Mouse (Mus musculus) midbrain, embryonic 16.5 days (tissue): ENCODE results near the gene Usp6nl. TPM values are rescaled to one million over a fixed set of nuclear protein-coding genes. Genes with fewer than 3 reads are reported as not detected.

Source experiments
- ATAC-seq: fragments of 200-750 bp; cut with Nextera tagmentation; 2 replicates; pipeline ENCODE4 v1.8.0; 2017; ENCODE audit warnings: moderate TSS enrichment
- H3K27ac ChIP-seq: fragments of 300-500 bp; sonication (generic); 2 replicates; pipeline ENCODE4 v1.5.1; 2014; ENCODE audit warnings: mild to moderate bottlenecking, low read length, mixed read lengths
- H3K27me3 ChIP-seq: fragments of 300-500 bp; sonication (generic); 2 replicates; pipeline ENCODE4 v1.6.1; 2014; ENCODE audit warnings: low read depth, low read length, mixed read lengths; ENCODE audit not compliant: control insufficient read depth, insufficient read depth
- H3K36me3 ChIP-seq: fragments of 300-500 bp; sonication (generic); 2 replicates; pipeline ENCODE4 v1.6.1; 2014; ENCODE audit warnings: mild to moderate bottlenecking, low read length, moderate library complexity, mixed read lengths; ENCODE audit not compliant: control insufficient read depth, insufficient read depth
- H3K4me1 ChIP-seq: fragments of 300-500 bp; sonication (generic); 2 replicates; pipeline ENCODE4 v1.6.1; 2014; ENCODE audit warnings: mild to moderate bottlenecking, low read length, mixed read lengths; ENCODE audit not compliant: control insufficient read depth, insufficient read depth
- H3K4me2 ChIP-seq: fragments of 300-500 bp; sonication (generic); 2 replicates; pipeline ENCODE4 v1.6.1; 2014; ENCODE audit warnings: mild to moderate bottlenecking, low read length, mixed read lengths
- H3K4me3 ChIP-seq: fragments of 300-500 bp; sonication (generic); 2 replicates; pipeline ENCODE4 v1.5.1; 2014; ENCODE audit warnings: low read depth, mild to moderate bottlenecking, low read length, moderate library complexity, mixed read lengths
- H3K9ac ChIP-seq: fragments of 300-500 bp; sonication (generic); 2 replicates; pipeline ENCODE4 v1.6.1; 2014; ENCODE audit warnings: low read depth, low read length, mixed read lengths
- H3K9me3 ChIP-seq: fragments of 300-500 bp; sonication (generic); replicated peaks from 2 replicates; pipeline ENCODE4 v1.6.1; 2014; ENCODE audit warnings: mild to moderate bottlenecking, low read length, mixed read lengths; ENCODE audit not compliant: control insufficient read depth, poor library complexity, severe bottlenecking
- WGBS: fragments of 180-500 bp; shearing (Covaris S2); extraction: QIAGEN DNeasy Blood & Tissue Kit; methylation state at CpG from one replicate; pipeline ENCODE4 v1.1.7; 2014; 5-methylcytosine and 5-hydroxymethylcytosine counted together
- polyA plus RNA-seq: library from polyadenylated mRNA; unstranded; fragments of >200 nt; fragmentation: Nextera tagmentation; extraction: Ambion mirVana; gene quantifications from 2 replicates; pipeline ENCODE4 v1.2.1, GENCODE M21; 2015

Usp6nl gene
- polyA plus RNA-seq, 1 experiment from 2014 or later = 6.2 TPM

DNA sequence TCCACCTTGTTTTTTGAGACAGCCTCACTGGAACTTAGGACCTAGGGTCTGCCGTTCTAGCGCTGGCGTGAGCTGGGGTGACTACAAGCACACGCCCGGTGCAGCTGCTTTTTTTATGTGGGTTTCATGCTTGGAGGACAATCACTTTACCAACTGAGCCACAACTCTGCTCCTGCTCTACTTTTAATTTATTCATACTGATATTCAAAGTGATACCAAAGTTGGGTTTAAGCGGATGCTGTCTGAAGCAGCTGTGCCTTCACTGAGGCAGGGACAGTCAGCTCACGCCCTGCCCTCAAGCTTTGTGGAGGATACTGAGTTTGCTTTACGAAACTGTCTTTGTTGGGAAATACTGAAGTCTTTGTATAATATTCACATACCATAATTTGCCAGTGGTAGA lies 53.6 kb downstream of the Usp6nl start:
- WGBS = 89% methylated on average over 8 of the region's 8 CpGs
- ATAC-seq = no peak

DNA sequence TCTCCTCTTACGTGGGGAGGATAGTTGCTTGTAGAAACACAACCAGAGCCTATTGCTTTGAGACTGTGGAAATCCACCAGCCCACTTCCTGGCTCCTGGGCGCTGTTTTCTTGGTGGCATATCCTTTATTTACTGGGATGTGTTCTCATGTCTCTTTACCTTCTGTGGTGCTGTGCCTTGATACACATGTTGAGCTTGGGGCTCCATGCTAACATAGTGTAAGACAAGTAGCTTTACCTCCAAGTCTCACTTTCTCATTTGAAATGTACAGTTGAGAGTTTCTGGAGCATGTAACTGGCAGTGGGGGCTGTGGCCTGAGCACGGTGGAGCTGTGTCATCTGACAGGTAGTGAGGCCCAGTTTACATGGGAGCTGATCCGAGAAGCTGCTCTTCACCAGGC lies 54.5 kb downstream of the Usp6nl start:
- Histone ChIP-seq H3K4me2 (no peak overlapping the region), H3K9ac (no peak overlapping the region), H3K27me3 (no peaks in the 10 kb centered on the region), H3K36me3 (no peaks in the 10 kb centered on the region), H3K27ac (no peak overlapping the region), H3K9me3 (no peaks in the 10 kb centered on the region), H3K4me1 (no peaks in the 10 kb centered on the region), H3K4me3 (no peak overlapping the region)
- ATAC-seq = no peak; the same call in 1 of the 2 replicates
- WGBS = 78% methylated on average over 4 of the region's 4 CpGs

More for the DNA sequence above, 53.6 kb downstream of the Usp6nl start:
- Histone ChIP-seq H3K9me3 (no peaks in the 10 kb centered on the region), H3K4me1 (no peaks in the 10 kb centered on the region), H3K4me2 (no peak overlapping the region), H3K27me3 (no peaks in the 10 kb centered on the region), H3K36me3 (no peaks in the 10 kb centered on the region), H3K9ac (no peak overlapping the region), H3K4me3 (no peak overlapping the region), H3K27ac (no peak overlapping the region)

DNA sequence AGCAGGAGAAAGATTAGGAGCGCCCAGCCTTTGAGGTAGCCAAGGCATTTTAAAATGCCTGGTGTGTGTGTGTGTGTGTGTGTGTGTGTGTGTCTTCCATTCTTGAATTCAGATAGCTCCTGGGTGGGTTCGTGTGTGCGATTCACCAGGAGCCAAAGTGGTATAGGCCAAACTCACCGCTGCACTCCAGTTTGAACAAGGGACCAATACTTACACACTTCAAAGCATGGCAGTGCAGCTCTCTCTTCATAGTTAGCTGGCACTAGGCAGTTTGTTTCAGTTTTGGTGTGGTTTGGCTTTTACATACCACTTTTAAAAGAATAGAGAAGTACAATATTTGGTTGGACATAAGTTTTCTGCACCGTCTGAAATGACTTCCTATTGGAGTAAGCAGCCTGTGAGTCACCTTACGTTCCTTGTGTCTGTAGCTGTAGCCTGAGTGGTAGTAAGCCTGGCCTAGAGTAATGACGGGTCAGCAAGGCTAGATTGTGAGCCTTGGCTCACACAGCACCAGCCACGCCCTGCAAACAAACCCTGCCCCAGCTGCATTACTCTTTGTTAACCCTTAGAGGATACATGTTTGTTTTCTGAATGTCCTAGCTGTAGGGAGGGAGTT lies 56.2 kb downstream of the Usp6nl start:
- H3K4me3 ChIP-seq = no peak overlapping the region
- 83% methylated on average over 8 of the region's 8 CpGs for WGBS

DNA sequence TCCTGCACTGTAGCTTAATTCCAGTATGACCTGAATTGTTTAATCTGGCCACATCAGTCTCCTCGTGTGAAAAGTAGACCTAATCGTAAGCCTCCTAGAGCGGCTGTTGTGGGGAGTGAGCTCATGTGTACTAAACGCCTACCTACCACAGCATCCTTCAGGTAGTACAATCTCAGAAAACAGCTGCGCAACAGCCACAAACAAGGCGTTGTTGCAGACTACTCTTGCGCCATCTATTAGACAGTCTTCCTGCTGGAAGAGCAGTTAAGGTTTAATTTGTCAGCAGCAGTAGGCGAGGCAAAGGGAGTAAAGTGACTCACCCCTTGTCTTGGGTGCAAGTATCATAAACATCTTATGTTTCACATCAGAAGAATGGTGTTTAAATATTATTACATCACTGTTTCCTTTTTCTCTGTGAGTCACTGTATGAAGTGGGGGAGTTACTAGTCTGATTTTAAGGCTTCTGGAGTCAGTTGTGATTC lies 57.3 kb downstream of the Usp6nl start:
- no peaks in the 10 kb centered on the region for H3K4me1 ChIP-seq
- no peak overlapping the region for H3K9ac ChIP-seq
- no peak overlapping the region for H3K27ac ChIP-seq
- no peak overlapping the region for H3K4me2 ChIP-seq
- no peaks in the 10 kb centered on the region for H3K9me3 ChIP-seq
- ATAC-seq = no peak
- H3K27me3 ChIP-seq = no peaks in the 10 kb centered on the region
- no peak overlapping the region for H3K4me3 ChIP-seq
- no peaks in the 10 kb centered on the region for H3K36me3 ChIP-seq
- 89% methylated on average over 8 of the region's 8 CpGs for WGBS

More for the DNA sequence above, 56.2 kb downstream of the Usp6nl start:
- no peak for ATAC-seq
- no peaks in the 10 kb centered on the region for H3K27me3 ChIP-seq
- H3K9me3 ChIP-seq = no peaks in the 10 kb centered on the region
- no peaks in the 10 kb centered on the region for H3K4me1 ChIP-seq
- H3K4me2 ChIP-seq = no peak overlapping the region
- no peak overlapping the region for H3K9ac ChIP-seq
- H3K36me3 ChIP-seq = no peaks in the 10 kb centered on the region
- H3K27ac ChIP-seq = no peak overlapping the region

DNA sequence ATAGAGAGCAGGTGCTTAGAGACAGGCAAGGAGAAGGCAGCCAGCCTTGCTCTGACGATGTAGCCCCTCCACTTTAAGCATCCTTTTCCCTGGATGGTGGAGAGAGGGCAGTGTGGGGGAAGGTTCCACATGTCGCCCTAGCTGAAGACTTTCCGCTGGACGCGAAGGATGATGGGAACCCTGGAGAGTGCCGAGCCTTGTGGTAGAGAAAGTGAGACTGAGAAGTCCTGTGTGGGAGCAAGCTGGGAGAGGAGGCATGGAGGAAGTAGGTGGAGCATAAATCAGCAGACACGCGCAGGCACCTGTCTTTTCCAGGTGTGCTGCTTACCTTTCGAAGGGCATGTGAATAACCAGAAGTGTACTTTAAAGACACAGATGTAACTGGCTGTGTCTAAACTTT lies 57.9 kb downstream of the Usp6nl start:
- no peak overlapping the region for H3K4me3 ChIP-seq
- no peak overlapping the region for H3K9ac ChIP-seq
- WGBS = 84% methylated on average over 9 of the region's 9 CpGs
- H3K9me3 ChIP-seq = no peaks in the 10 kb centered on the region
- no peaks in the 10 kb centered on the region for H3K36me3 ChIP-seq
- no peak overlapping the region for H3K27ac ChIP-seq
- no peak overlapping the region for H3K4me2 ChIP-seq
- H3K27me3 ChIP-seq = no peaks in the 10 kb centered on the region
- no peak for ATAC-seq
- no peaks in the 10 kb centered on the region for H3K4me1 ChIP-seq

DNA sequence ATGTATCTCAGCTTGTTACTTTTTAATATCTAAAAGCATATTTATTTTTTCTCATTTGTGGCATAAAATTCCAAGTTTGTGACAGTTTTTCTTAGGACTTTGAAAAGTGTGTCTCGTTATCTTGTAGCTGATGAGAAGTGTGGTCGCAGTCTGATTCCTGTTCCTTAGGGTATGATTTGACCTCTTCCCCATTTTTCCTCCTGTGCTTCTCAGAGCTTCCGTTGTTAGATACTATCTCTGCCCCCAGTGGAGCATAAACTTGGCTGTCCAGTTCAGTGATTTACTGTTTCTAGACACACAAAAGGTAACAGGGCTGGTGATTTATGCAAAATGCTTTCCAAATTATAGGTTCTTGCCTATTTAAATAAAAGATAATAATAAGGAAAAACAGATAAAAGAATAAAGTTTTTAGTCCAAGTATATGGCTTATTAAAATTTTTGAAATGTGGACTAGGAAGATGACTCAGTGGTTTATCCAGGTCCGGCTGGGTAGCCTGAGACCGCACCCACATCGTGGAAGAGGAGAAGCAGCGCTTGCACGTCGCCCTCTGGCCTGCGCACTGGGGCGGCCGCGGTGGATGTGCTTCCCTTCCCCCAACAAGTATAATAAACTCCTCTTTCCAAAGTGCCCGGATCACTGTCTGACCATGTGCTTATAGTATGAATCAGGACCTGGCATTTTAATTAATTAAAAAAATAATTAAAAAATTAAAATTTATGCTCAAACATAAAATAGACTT lies 62.1 kb downstream of the Usp6nl start:
- Histone ChIP-seq H3K4me3 (no peak overlapping the region), H3K9ac (no peak overlapping the region), H3K27ac (no peak overlapping the region), H3K4me1 (0 out of 2 replicates have a peak, but pooled peaks cover 4% of the 10 kb centered on the region), H3K9me3 (no peaks in the 10 kb centered on the region), H3K4me2 (no peak overlapping the region), H3K36me3 (no peaks in the 10 kb centered on the region), H3K27me3 (no peaks in the 10 kb centered on the region)
- ATAC-seq = no peak
- WGBS = 93% methylated on average over 14 of the region's 14 CpGs

DNA sequence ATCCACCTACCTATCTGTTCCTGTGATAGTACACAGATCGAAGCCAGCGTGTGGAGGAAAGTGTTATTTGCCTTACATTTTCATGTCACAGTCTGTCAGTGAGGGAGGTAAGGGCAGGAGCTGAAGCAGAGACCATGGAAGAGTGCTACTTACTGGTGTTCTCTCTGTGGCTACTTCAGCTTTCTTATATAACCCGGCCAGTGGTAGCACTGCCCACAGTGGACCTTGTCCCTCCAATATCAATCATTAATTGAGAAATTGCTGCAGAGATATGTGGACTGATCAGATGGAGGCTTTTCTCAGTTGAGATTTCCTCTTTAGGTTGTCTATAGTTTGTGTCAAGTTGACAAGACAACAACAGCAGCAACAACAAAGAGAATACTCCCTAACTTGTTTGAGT lies 66.7 kb downstream of the Usp6nl start:
- H3K36me3 ChIP-seq = no peaks in the 10 kb centered on the region
- no peak for ATAC-seq
- H3K4me1 ChIP-seq = 0 out of 2 replicates have a peak, but pooled peaks cover 4% of the 10 kb centered on the region
- no peaks in the 10 kb centered on the region for H3K9me3 ChIP-seq
- H3K27me3 ChIP-seq = no peaks in the 10 kb centered on the region
- H3K27ac ChIP-seq = no peak overlapping the region
- H3K9ac ChIP-seq = no peak overlapping the region
- 91% methylated on average over 2 of the region's 3 CpGs for WGBS
- no peak overlapping the region for H3K4me3 ChIP-seq
- H3K4me2 ChIP-seq = no peak overlapping the region

DNA sequence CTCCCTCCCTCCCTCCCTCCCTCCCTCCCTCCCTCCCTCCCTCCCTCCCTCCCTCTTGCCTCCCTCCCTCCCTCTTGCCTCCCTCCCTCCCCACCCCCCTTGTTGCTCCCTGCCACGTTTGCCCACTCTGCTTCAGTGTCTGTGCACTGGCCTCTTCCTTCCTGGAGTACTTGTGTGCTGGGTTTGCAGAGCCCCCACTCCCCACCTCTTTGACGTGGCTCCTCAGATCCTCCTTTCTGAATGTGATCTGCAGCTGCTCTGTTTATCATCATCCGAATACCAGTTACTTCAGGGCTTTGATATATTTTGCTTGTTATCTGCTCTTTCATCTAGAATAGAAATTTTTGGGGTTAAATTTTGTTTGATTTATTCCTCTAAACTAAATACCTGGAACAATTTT lies 68.8 kb downstream of the Usp6nl start:
- Histone ChIP-seq H3K36me3 (no peaks in the 10 kb centered on the region), H3K9me3 (no peaks in the 10 kb centered on the region), H3K27me3 (no peaks in the 10 kb centered on the region), H3K27ac (no peak overlapping the region), H3K4me3 (no peak overlapping the region), H3K9ac (no peak overlapping the region), H3K4me2 (no peak overlapping the region), H3K4me1 (0 out of 2 replicates have a peak, but pooled peaks cover 4% of the 10 kb centered on the region)
- ATAC-seq = no peak
- WGBS = 61% methylated on average over 2 of the region's 3 CpGs

DNA sequence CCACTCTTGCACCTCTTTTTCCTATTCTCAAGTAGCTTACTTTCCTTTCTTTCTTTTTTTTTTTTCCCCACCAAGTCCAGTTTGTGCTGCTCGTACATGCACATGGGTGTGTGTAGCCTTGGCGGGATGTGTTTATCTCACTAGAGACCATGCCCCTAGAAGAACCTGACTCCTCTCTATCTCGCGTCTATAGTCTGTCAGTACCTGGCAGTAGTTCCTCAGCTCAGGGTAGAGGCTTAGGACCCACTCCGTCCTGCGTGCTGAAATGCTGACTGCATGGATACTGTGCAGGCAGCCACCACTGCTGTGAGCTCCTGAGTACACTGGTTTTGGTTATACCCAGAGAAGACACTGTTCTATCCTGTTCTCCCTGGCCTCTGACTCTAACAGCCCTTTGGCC lies 69.5 kb downstream of the Usp6nl start:
- no peak for ATAC-seq
- Histone ChIP-seq H3K27ac (no peak overlapping the region), H3K4me2 (no peak overlapping the region), H3K36me3 (no peaks in the 10 kb centered on the region), H3K9me3 (no peaks in the 10 kb centered on the region), H3K4me3 (no peak overlapping the region), H3K4me1 (0 out of 2 replicates have a peak, but pooled peaks cover 4% of the 10 kb centered on the region), H3K27me3 (no peaks in the 10 kb centered on the region), H3K9ac (no peak overlapping the region)
- WGBS = 91% methylated on average over 6 of the region's 6 CpGs
